Mouse (Mus musculus): ENCODE data around the gene Krt75. TPM values are rescaled to one million over a fixed set of nuclear protein-coding genes. Genes with fewer than 3 reads are reported as not detected.

Krt75 gene
- total RNA-seq (2014; rRNA removed; ENCODE audit: low replicate concordance) (not detected in 2 replicates), polyA plus RNA-seq (2015; fragmentation: Nextera tagmentation; extraction: Ambion mirVana) (not detected in 2 replicates)

GRCm38 (mm10) chr15:101573796-101574345, at the start of gene Krt75:
Gene Krt75, minus strand, starts transcription at chr15:101573904.
- no peak within 1 kb of the TSS for H3K4me2 ChIP-seq (ENCODE audit: low read depth, low read length)
- H3K36me3 ChIP-seq (replicated peaks; ENCODE audit: control insufficient read depth, insufficient read depth, low read length), result no peaks in the 10 kb centered on the region
- 61% methylated on average over 15 of the region's 15 CpGs for WGBS
- DNase-seq (ENCODE audit: low spot score) (no peak), ATAC-seq (ENCODE audit: insufficient read depth, low read depth) (no peak)
- no peak within 1 kb of the TSS for H3K27ac ChIP-seq (ENCODE audit: low read depth)
- no peaks in the 10 kb centered on the region for H3K4me1 ChIP-seq (ENCODE audit: control insufficient read depth, insufficient read depth)
- no peak within 1 kb of the TSS for H3K9ac ChIP-seq (replicated peaks; ENCODE audit: low read depth, low read length)
- TF ChIP-seq EP300 (IDR thresholded peaks at IDR 0.05; ENCODE audit: low read depth) (no peak), CTCF (IDR thresholded peaks at IDR 0.05; ENCODE audit: low read depth) (no peak)
- no peaks in the 10 kb centered on the region for H3K9me3 ChIP-seq (replicated peaks; ENCODE audit: control insufficient read depth, low read length)
- H3K4me3 ChIP-seq (ENCODE audit: low read depth, low read length), result no peak within 1 kb of the TSS
- H3K27me3 ChIP-seq (ENCODE audit: control insufficient read depth, insufficient read depth, low read length), result no peaks in the 10 kb centered on the region

GRCm38 (mm10) chr15:101599123-101599522, 25.4 kb upstream of the Krt75 start:
- H3K27ac ChIP-seq (ENCODE audit: low read depth), result no peak overlapping the region
- 58% methylated on average over 6 of the region's 6 CpGs for WGBS
- DNase-seq (ENCODE audit: low spot score) (no peak), ATAC-seq (ENCODE audit: insufficient read depth, low read depth) (no peak)
- H3K27me3 ChIP-seq (ENCODE audit: control insufficient read depth, insufficient read depth, low read length), result no peaks in the 10 kb centered on the region
- no peaks in the 10 kb centered on the region for H3K4me1 ChIP-seq (ENCODE audit: control insufficient read depth, insufficient read depth)
- H3K4me3 ChIP-seq (ENCODE audit: low read depth, low read length), result no peak overlapping the region
- H3K9ac ChIP-seq (replicated peaks; ENCODE audit: low read depth, low read length), result no peak overlapping the region
- H3K36me3 ChIP-seq (replicated peaks; ENCODE audit: control insufficient read depth, insufficient read depth, low read length), result no peaks in the 10 kb centered on the region
- H3K9me3 ChIP-seq (replicated peaks; ENCODE audit: control insufficient read depth, low read length), result 0 out of 2 replicates have a peak, but pooled peaks cover 3% of the 10 kb centered on the region
- no peak overlapping the region for H3K4me2 ChIP-seq (ENCODE audit: low read depth, low read length)
- TF ChIP-seq CTCF (IDR thresholded peaks at IDR 0.05; ENCODE audit: low read depth) (no peak), EP300 (IDR thresholded peaks at IDR 0.05; ENCODE audit: low read depth) (no peak)

- Histone ChIP-seq H3K36me3 (replicated peaks; ENCODE audit: control insufficient read depth, insufficient read depth, low read length) (no peaks in the 10 kb centered on the region), H3K27me3 (ENCODE audit: control insufficient read depth, insufficient read depth, low read length) (no peaks in the 10 kb centered on the region), H3K4me3 (ENCODE audit: low read depth, low read length) (no peak overlapping the region), H3K9me3 (replicated peaks; ENCODE audit: control insufficient read depth, low read length) (no peaks in the 10 kb centered on the region), H3K9ac (replicated peaks; ENCODE audit: low read depth, low read length) (no peak overlapping the region), H3K4me1 (ENCODE audit: control insufficient read depth, insufficient read depth) (no peaks in the 10 kb centered on the region), H3K27ac (ENCODE audit: low read depth) (no peak overlapping the region), H3K4me2 (ENCODE audit: low read depth, low read length) (no peak overlapping the region)
- no peak for TF ChIP-seq EP300 (IDR thresholded peaks at IDR 0.05; ENCODE audit: low read depth)
- no peak for TF ChIP-seq CTCF (IDR thresholded peaks at IDR 0.05; ENCODE audit: low read depth)
- DNase-seq (ENCODE audit: low spot score) (no peak), ATAC-seq (ENCODE audit: insufficient read depth, low read depth) (no peak)
- 71% methylated on average over 10 of the region's 10 CpGs for WGBS
These were observed 14.5 kb upstream of the Krt75 start for GRCm38 (mm10) chr15:101588216-101588615.

DNA sequence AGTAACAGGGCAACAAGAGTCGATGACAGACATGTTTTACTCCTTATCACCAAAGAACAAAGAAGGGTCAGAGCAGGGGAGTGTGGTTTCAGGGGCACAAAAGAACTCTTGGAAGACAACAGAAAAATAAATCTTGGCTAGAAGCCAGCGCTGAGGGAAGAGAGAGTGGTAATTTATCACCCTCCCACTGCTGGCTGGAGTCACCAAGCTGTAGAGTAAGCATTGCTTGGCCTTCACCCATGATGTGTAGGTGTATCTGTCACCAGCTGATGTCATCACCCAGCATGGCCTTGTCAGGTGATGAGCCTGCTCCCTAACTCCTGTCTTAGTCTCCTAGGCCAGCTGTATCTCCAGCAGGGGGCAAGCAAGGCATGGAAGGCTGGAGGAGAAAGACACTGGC, 10.8 kb upstream of the Krt75 start:
- no peak for DNase-seq (ENCODE audit: low spot score)
- no peaks in the 10 kb centered on the region for H3K4me1 ChIP-seq (ENCODE audit: control insufficient read depth, insufficient read depth)
- no peaks in the 10 kb centered on the region for H3K27me3 ChIP-seq (ENCODE audit: control insufficient read depth, insufficient read depth, low read length)
- no peak overlapping the region for H3K9ac ChIP-seq (replicated peaks; ENCODE audit: low read depth, low read length)
- H3K4me2 ChIP-seq (ENCODE audit: low read depth, low read length), result no peak overlapping the region
- no peaks in the 10 kb centered on the region for H3K9me3 ChIP-seq (replicated peaks; ENCODE audit: control insufficient read depth, low read length)
- H3K27ac ChIP-seq (ENCODE audit: low read depth), result no peak overlapping the region
- no peak for TF ChIP-seq EP300 (IDR thresholded peaks at IDR 0.05; ENCODE audit: low read depth)
- TF ChIP-seq CTCF (IDR thresholded peaks at IDR 0.05; ENCODE audit: low read depth), result no peak
- H3K36me3 ChIP-seq (replicated peaks; ENCODE audit: control insufficient read depth, insufficient read depth, low read length), result no peaks in the 10 kb centered on the region
- H3K4me3 ChIP-seq (ENCODE audit: low read depth, low read length), result no peak overlapping the region
- 15% methylated on average over 2 of the region's 2 CpGs for WGBS
- ATAC-seq (ENCODE audit: insufficient read depth, low read depth), result no peak

DNA sequence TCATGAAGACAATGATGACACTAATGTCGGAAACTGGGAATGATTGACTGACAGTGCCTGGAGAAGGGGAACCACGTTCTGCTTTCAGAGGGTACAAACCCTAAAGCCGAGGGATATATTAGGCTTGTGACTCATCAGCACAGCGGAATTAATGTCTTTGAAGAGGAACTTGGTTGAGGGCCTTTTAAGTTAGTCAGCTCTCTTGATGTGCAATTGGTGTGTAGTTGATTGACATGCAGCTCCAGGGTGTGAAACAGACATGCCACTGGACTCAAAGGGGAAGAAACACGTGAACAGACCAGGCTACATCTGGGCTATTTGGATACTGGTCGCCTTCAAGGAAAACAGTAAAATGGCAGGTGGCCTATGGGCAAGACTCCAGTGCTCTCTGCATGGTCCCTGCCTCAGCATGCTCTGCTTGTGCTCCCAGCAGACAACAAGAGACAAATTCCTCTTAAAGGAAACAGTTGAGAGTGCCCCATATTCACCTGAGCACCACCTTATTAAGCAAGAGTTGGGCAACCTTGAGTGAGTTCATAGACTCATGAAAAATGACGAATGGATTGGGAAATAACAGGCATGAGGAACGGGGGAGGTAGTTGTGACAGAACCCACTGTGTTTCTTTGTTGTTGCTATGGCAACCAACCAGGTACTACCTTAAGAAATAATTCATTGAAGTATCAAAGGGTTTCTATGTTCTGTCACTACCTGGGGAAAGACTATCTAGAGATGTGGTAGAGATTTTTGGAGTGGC, 9.7 kb upstream of the Krt75 start:
- no peak overlapping the region for H3K9ac ChIP-seq (replicated peaks; ENCODE audit: low read depth, low read length)
- H3K9me3 ChIP-seq (replicated peaks; ENCODE audit: control insufficient read depth, low read length), result no peaks in the 10 kb centered on the region
- H3K27me3 ChIP-seq (ENCODE audit: control insufficient read depth, insufficient read depth, low read length), result no peaks in the 10 kb centered on the region
- DNase-seq (ENCODE audit: low spot score) (no peak), ATAC-seq (ENCODE audit: insufficient read depth, low read depth) (no peak)
- 65% methylated on average over 8 of the region's 8 CpGs for WGBS
- no peak overlapping the region for H3K27ac ChIP-seq (ENCODE audit: low read depth)
- no peak overlapping the region for H3K4me3 ChIP-seq (ENCODE audit: low read depth, low read length)
- no peaks in the 10 kb centered on the region for H3K4me1 ChIP-seq (ENCODE audit: control insufficient read depth, insufficient read depth)
- no peaks in the 10 kb centered on the region for H3K36me3 ChIP-seq (replicated peaks; ENCODE audit: control insufficient read depth, insufficient read depth, low read length)
- no peak overlapping the region for H3K4me2 ChIP-seq (ENCODE audit: low read depth, low read length)
- TF ChIP-seq CTCF (IDR thresholded peaks at IDR 0.05; ENCODE audit: low read depth) (no peak), EP300 (IDR thresholded peaks at IDR 0.05; ENCODE audit: low read depth) (no peak)

All from heart, postnatal 0 days (tissue).